Mouse (Mus musculus) heart, postnatal 0 days (tissue): ENCODE data around the gene Mcoln2.

Experiments used
- CTCF ChIP-seq: IDR thresholded peaks from 2 replicates; pipeline ENCODE4 v1.5.1; 2016; ENCODE audit warnings: antibody characterized with exemption, control low read depth, low read depth
- EP300 ChIP-seq: IDR thresholded peaks from 2 replicates; pipeline ENCODE4 v1.6.1; 2016; ENCODE audit warnings: antibody characterized with exemption, low read depth

GRCm38 (mm10) chr3:146204375-146204774, 54.7 kb downstream of the Mcoln2 start:
- TF ChIP-seq CTCF = no peak
- TF ChIP-seq EP300 = no peak
